Mouse (Mus musculus): ENCODE data around the gene Ano4. TPM values are rescaled to one million over a fixed set of nuclear protein-coding genes. Genes with fewer than 3 reads are reported as not detected.
A peak's percentile ranks its signal among the peaks of the same experiment; 100 is the strongest.

The Ano4 gene
- polyA plus RNA-seq, 1 experiment from 2014 or later, result 1.6 TPM

- Histone ChIP-seq H3K4me1 (no peaks in the 10 kb centered on the region), H3K36me3 (replicated peaks) (no peaks in the 10 kb centered on the region), H3K27ac (no peak overlapping the region), H3K27me3 (no peaks in the 10 kb centered on the region), H3K9ac (no peak overlapping the region), H3K4me2 (no peak overlapping the region), H3K4me3 (replicated peaks) (no peak overlapping the region), H3K9me3 (no peaks in the 10 kb centered on the region)
- WGBS, result 88% methylated on average over 3 of the region's 3 CpGs
- ATAC-seq (ENCODE audit: low FRiP score), result no peak
These were observed 77.2 kb downstream of the Ano4 start for GRCm38 (mm10) chr10:89267312-89267711.

- no peak overlapping the region for H3K4me2 ChIP-seq
- no peaks in the 10 kb centered on the region; the same call in 1 of the 2 replicates for H3K4me1 ChIP-seq
- H3K27ac ChIP-seq, result no peak overlapping the region
- no peaks in the 10 kb centered on the region for H3K36me3 ChIP-seq (replicated peaks)
- no peak overlapping the region for H3K9ac ChIP-seq
- WGBS, result 84% methylated on average over 4 of the region's 4 CpGs
- 0 out of 2 replicates have a peak, but pooled peaks cover 4% of the 10 kb centered on the region for H3K27me3 ChIP-seq
- no peaks in the 10 kb centered on the region for H3K9me3 ChIP-seq
- H3K4me3 ChIP-seq (replicated peaks), result no peak overlapping the region
- ATAC-seq (ENCODE audit: low FRiP score), result no peak
These were observed 81.2 kb downstream of the Ano4 start for GRCm38 (mm10) chr10:89263396-89263795.

- H3K4me1 ChIP-seq, result peaks cover 15% of the 10 kb centered on the region
- H3K27me3 ChIP-seq, result 0 out of 2 replicates have a peak, but pooled peaks cover 10% of the 10 kb centered on the region
- H3K36me3 ChIP-seq (replicated peaks), result no peaks in the 10 kb centered on the region
- peak overlapping the region; percentile 49 for H3K4me3 ChIP-seq (replicated peaks)
- H3K27ac ChIP-seq, result peak overlapping the region; percentile 65; the same call in 1 of the 2 replicates
- ATAC-seq (ENCODE audit: low FRiP score), result peak; percentile 68
- no peaks in the 10 kb centered on the region for H3K9me3 ChIP-seq
- 5% methylated on average over 16 of the region's 16 CpGs for WGBS
- peak overlapping the region; percentile 81 for H3K4me2 ChIP-seq
- H3K9ac ChIP-seq, result peak overlapping the region; percentile 65
These were observed 86.8 kb downstream of the Ano4 start for GRCm38 (mm10) chr10:89257457-89258381.

- peak; percentile 77 for ATAC-seq (ENCODE audit: low FRiP score)
- Histone ChIP-seq H3K9me3 (no peaks in the 10 kb centered on the region), H3K4me1 (peaks cover 15% of the 10 kb centered on the region), H3K36me3 (replicated peaks) (no peaks in the 10 kb centered on the region), H3K27me3 (0 out of 2 replicates have a peak, but pooled peaks cover 10% of the 10 kb centered on the region), H3K4me3 (replicated peaks) (peak overlapping the region; percentile 49), H3K4me2 (peak overlapping the region; percentile 81), H3K9ac (peak overlapping the region; percentile 65), H3K27ac (peak overlapping the region; percentile 65)
- WGBS, result 2% methylated on average over 17 of the region's 17 CpGs
These were observed 87.7 kb downstream of the Ano4 start for GRCm38 (mm10) chr10:89256762-89257456.

- Histone ChIP-seq H3K4me3 (replicated peaks) (no peak overlapping the region), H3K9ac (no peak overlapping the region), H3K36me3 (replicated peaks) (no peaks in the 10 kb centered on the region), H3K4me1 (peaks cover 15% of the 10 kb centered on the region), H3K9me3 (no peaks in the 10 kb centered on the region), H3K4me2 (no peak overlapping the region; the same call in 1 of the 2 replicates), H3K27me3 (0 out of 2 replicates have a peak, but pooled peaks cover 10% of the 10 kb centered on the region), H3K27ac (no peak overlapping the region)
- 27% methylated on average over 5 of the region's 5 CpGs for WGBS
- ATAC-seq (ENCODE audit: low FRiP score), result no peak
These were observed 89.8 kb downstream of the Ano4 start for GRCm38 (mm10) chr10:89254765-89255164.

GRCm38 (mm10) chr10:89253799-89254198 is 90.8 kb downstream of the Ano4 start:
- Histone ChIP-seq H3K27ac (no peak overlapping the region), H3K27me3 (0 out of 2 replicates have a peak, but pooled peaks cover 9% of the 10 kb centered on the region), H3K4me1 (peaks cover 15% of the 10 kb centered on the region), H3K9me3 (no peaks in the 10 kb centered on the region), H3K9ac (no peak overlapping the region), H3K36me3 (replicated peaks) (no peaks in the 10 kb centered on the region), H3K4me3 (replicated peaks) (no peak overlapping the region), H3K4me2 (no peak overlapping the region)
- 87% methylated on average over 3 of the region's 3 CpGs for WGBS
- ATAC-seq (ENCODE audit: low FRiP score), result no peak

- Histone ChIP-seq H3K27me3 (0 out of 2 replicates have a peak, but pooled peaks cover 5% of the 10 kb centered on the region), H3K4me2 (no peak overlapping the region), H3K36me3 (replicated peaks) (no peaks in the 10 kb centered on the region), H3K9ac (no peak overlapping the region), H3K9me3 (no peaks in the 10 kb centered on the region), H3K27ac (no peak overlapping the region), H3K4me3 (replicated peaks) (no peak overlapping the region), H3K4me1 (peaks cover 11% of the 10 kb centered on the region)
- WGBS, result 74% methylated on average over 5 of the region's 5 CpGs
- no peak for ATAC-seq (ENCODE audit: low FRiP score)
These were observed 91.9 kb downstream of the Ano4 start for GRCm38 (mm10) chr10:89252636-89253035.

GRCm38 (mm10) chr10:89243808-89244207 is 100.8 kb downstream of the Ano4 start:
- no peak overlapping the region for H3K4me3 ChIP-seq (replicated peaks)
- no peaks in the 10 kb centered on the region for H3K4me1 ChIP-seq
- H3K27ac ChIP-seq, result no peak overlapping the region
- WGBS, result 92% methylated on average over 1 of the region's 1 CpGs
- H3K9ac ChIP-seq, result no peak overlapping the region
- no peaks in the 10 kb centered on the region for H3K36me3 ChIP-seq (replicated peaks)
- no peaks in the 10 kb centered on the region for H3K9me3 ChIP-seq
- no peaks in the 10 kb centered on the region for H3K27me3 ChIP-seq
- no peak for ATAC-seq (ENCODE audit: low FRiP score)
- no peak overlapping the region for H3K4me2 ChIP-seq

GRCm38 (mm10) chr10:89224524-89224923 is 120.0 kb downstream of the Ano4 start:
- Histone ChIP-seq H3K9ac (no peak overlapping the region), H3K4me3 (replicated peaks) (no peak overlapping the region), H3K27me3 (no peaks in the 10 kb centered on the region), H3K27ac (no peak overlapping the region), H3K4me1 (no peaks in the 10 kb centered on the region), H3K36me3 (replicated peaks) (no peaks in the 10 kb centered on the region), H3K9me3 (no peaks in the 10 kb centered on the region), H3K4me2 (no peak overlapping the region)
- WGBS, result 33% methylated on average over 7 of the region's 7 CpGs
- ATAC-seq (ENCODE audit: low FRiP score), result no peak

GRCm38 (mm10) chr10:89222284-89222989 is 122.1 kb downstream of the Ano4 start:
- no peak overlapping the region for H3K4me2 ChIP-seq
- H3K36me3 ChIP-seq (replicated peaks), result no peaks in the 10 kb centered on the region
- H3K9ac ChIP-seq, result no peak overlapping the region
- no peak for ATAC-seq (ENCODE audit: low FRiP score)
- H3K27me3 ChIP-seq, result no peaks in the 10 kb centered on the region
- no peaks in the 10 kb centered on the region for H3K9me3 ChIP-seq
- H3K27ac ChIP-seq, result no peak overlapping the region
- no peaks in the 10 kb centered on the region for H3K4me1 ChIP-seq
- WGBS, result 84% methylated on average over 6 of the region's 6 CpGs
- H3K4me3 ChIP-seq (replicated peaks), result no peak overlapping the region

- no peaks in the 10 kb centered on the region for H3K4me1 ChIP-seq
- H3K27ac ChIP-seq, result no peak overlapping the region
- WGBS, result 81% methylated on average over 6 of the region's 6 CpGs
- ATAC-seq (ENCODE audit: low FRiP score), result no peak
- no peaks in the 10 kb centered on the region for H3K36me3 ChIP-seq (replicated peaks)
- no peak overlapping the region for H3K4me2 ChIP-seq
- no peaks in the 10 kb centered on the region for H3K9me3 ChIP-seq
- no peaks in the 10 kb centered on the region for H3K27me3 ChIP-seq
- no peak overlapping the region for H3K4me3 ChIP-seq (replicated peaks)
- no peak overlapping the region for H3K9ac ChIP-seq
These were observed 128.5 kb downstream of the Ano4 start for GRCm38 (mm10) chr10:89216078-89216477.

GRCm38 (mm10) chr10:89205858-89206257 is 138.7 kb downstream of the Ano4 start:
- H3K9me3 ChIP-seq, result no peaks in the 10 kb centered on the region
- H3K36me3 ChIP-seq (replicated peaks), result no peaks in the 10 kb centered on the region
- no peak overlapping the region for H3K4me2 ChIP-seq
- no peaks in the 10 kb centered on the region for H3K27me3 ChIP-seq
- no peak for ATAC-seq (ENCODE audit: low FRiP score)
- H3K4me1 ChIP-seq, result no peaks in the 10 kb centered on the region
- no peak overlapping the region for H3K27ac ChIP-seq
- H3K9ac ChIP-seq, result no peak overlapping the region
- 46% methylated on average over 2 of the region's 2 CpGs for WGBS
- no peak overlapping the region for H3K4me3 ChIP-seq (replicated peaks)
